Mouse (Mus musculus): ENCODE results near the gene Entpd7.

DNA sequence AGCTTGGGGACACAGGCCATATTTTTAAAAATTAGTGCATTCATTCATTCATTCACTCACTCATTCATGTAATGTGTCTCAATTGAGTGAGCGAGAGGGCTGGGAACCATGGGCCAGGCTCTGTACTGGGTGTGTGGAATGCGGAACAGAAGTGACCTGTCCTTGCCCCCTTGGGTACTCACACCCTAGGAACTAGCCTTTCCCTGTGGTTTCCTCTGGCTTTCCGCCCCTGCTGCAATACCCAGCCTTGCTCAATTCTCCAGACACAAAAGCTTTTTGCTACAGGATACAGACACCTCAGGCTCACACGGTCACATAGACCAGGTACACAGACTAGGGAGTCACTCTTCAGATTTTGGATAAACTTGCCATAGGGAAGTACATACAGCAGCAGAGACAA, 41.1 kb upstream of the Entpd7 start:
- TF ChIP-seq CTCF (IDR thresholded peaks at IDR 0.05; ENCODE audit: extremely low read depth, insufficient read length, insufficient replicate concordance, low read depth, low read length) (no peak), POLR2A (IDR thresholded peaks at IDR 0.05; ENCODE audit: low read depth, low read length) (no peak)

Measured in small intestine, adult 2 months (tissue).